Mouse (Mus musculus) telencephalon, adult 2 months (tissue): ENCODE data around the gene Gm20425.

ENCODE experiments used
- DNase-seq: peaks from one replicate; pipeline ENCODE4 v3.0.0-alpha.2; 2011; ENCODE audit warnings: low read depth, low spot score

Gene Gm20425

GRCm38 (mm10) chr9:103230151-103230951 lies at the start of gene Gm20425, which contains the start of gene Trf:
Gene Gm20425, minus strand, starts transcription at chr9:103230307.
Gene Trf, minus strand, starts transcription at chr9:103230444.
- peak; percentile 86 for DNase-seq

DNA sequence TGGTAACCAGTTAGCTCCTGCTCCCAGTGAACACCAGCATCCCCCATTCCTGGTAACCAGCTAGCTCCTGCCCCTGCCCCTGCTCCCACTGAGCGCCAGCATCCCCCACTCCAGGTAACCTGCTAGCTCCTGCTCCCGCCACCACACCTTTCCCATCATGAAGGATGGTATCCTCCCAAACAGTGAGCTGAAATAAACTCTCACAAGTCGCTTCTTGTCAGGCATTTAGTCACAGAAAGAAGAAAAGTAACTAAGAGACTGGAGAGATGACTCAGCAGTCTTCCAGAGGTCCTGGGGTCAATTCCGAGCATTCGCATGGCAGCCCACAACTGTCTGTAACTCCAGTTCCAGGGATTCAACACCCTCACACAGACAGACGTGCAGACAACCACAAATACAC lies 46.8 kb upstream of the Gm20425 start:
- no peak for DNase-seq

- no peak for DNase-seq
Measured at GRCm38 (mm10) chr9:103275676-103276075, 45.6 kb upstream of the Gm20425 start.

DNA sequence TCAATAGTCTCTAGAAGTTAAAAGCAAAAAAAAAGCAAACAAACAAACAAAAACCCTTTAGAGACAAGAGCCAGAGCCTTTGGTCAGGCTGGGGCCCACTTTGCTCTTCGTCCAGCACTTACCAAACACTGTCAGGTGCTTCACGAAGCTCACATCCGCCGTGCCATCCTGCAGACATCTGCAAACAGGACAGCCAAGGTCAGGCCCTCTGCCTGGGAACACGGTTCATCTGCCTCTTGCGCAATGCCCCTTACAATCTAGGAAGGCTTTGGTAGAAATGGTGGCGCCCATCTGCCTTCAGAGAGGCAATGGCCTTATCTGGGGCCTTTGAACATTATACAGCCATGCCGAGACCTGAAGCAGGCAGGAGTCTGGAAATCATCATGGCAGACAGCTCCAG lies 44.7 kb upstream of the Gm20425 start:
- no peak for DNase-seq

- no peak for DNase-seq
Measured at GRCm38 (mm10) chr9:103271104-103271503, 41.0 kb upstream of the Gm20425 start.

- no peak for DNase-seq
Measured at GRCm38 (mm10) chr9:103265778-103266177, 35.7 kb upstream of the Gm20425 start.

GRCm38 (mm10) chr9:103252906-103253305 lies 22.8 kb upstream of the Gm20425 start:
- no peak for DNase-seq

DNA sequence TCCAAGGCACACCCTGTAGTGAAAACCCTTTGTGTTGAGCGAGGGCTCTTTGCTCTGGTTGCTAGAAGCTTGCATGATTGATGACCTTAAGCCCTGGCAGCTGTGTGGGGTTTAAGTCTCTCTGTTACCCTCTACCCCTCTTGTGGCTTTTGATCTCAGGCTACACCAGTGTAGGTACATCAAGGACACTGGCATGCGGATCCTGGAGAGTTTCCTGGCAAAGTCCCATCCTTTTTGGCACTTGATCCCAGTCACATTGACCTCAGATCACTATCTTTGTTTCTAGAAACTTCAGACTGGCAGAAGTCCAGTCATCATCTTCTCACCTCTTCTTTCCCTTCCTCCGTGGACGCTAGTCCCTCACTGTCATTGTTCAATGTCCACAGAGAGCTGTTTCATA lies 18.5 kb upstream of the Gm20425 start:
- DNase-seq: no peak

DNA sequence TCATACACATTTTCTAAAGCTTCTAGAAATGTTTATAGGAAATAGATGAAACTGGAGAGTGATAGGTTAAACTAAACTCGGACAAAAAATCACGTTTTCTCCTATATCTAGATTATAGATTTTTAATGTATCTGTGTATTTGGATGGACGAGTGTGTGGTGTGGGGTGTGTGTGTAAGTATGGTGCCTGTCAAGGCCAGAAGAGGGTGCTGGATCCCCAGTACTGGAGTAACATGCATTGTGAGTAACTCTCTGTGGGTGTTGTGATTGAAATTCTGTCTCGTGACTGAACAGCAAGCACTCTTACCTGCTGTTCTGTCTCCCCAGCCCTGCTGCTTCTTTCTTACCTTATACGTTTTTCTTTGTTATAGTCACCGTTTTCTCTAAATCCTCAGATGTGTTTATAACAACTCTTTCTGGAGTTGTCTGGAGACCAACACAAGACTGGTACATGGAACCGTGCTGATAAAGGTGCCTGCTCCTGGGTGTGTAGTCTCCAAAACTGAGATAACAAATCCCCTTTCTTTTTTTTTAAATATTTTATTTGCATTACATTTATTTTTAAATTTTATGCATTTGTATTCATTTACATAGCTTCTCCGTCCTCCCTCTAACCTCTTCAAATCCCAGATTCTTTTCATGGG lies 16.5 kb upstream of the Gm20425 start:
- DNase-seq: no peak

DNA sequence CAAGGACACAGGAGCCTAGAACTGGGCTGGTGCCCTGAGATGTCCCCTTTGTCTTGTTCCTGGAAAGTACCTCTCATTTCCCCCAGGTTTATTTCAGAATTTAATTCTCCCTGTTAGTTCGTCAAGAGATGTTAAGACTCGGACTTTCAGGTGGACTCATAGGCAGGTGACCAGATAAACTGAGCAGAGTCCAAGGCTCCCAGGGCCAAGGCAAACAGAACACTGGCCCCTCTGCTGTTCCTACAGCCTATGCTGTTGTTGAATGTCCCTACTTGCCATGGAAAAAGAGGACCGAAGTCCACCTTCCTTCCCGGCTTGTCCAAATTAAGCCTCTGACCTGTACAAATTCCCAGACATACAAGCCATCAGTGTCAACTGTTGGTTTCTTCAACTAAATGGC lies 13.5 kb upstream of the Gm20425 start:
- DNase-seq: no peak

GRCm38 (mm10) chr9:103241206-103241605 lies 11.1 kb upstream of the Gm20425 start:
- DNase-seq: no peak

DNA sequence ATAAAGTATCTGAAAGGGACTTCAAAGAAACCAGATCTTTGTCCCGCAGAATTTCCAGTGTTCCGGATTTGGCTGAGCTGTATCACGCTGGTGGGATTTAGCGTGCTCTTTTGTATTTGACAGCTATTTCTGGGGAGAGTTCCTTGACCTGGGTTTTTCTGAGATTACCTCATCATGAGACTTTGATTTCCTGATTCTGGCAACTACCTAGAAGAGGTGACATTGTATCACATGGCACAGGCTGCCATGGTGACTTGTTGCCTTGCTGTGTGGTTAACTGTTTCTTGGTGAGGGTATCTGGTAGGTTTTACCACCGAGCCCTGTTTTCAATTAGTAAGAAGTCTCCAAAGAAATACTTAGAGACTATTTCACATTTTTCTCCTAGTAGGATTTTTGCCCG lies 9.4 kb upstream of the Gm20425 start:
- DNase-seq: no peak

GRCm38 (mm10) chr9:103234565-103235165 lies 4.6 kb upstream of the Gm20425 start:
- DNase-seq: peak; percentile 43

DNA sequence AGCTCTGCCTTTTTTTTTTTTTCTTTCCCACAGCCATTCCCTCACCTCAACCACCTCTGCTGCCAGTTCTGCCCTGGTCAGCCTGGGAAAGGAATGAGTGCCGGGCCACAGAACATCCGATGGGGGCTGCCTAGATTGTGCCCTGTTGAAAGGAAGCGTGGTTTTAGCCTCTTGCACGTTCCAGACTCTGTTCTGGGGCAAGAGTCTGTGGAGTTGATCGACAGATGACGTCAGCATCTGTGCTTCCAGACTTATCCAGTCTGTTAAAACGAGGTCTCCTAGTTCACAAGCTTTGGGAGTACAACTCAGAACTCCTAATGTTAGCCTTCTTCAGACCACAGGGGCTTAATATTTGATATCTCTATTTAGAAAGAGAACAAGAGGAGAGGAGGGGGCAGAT lies 4.0 kb upstream of the Gm20425 start:
- DNase-seq: no peak

- no peak for DNase-seq
Measured at GRCm38 (mm10) chr9:103233006-103233395, 2.9 kb upstream of the Gm20425 start.

DNA sequence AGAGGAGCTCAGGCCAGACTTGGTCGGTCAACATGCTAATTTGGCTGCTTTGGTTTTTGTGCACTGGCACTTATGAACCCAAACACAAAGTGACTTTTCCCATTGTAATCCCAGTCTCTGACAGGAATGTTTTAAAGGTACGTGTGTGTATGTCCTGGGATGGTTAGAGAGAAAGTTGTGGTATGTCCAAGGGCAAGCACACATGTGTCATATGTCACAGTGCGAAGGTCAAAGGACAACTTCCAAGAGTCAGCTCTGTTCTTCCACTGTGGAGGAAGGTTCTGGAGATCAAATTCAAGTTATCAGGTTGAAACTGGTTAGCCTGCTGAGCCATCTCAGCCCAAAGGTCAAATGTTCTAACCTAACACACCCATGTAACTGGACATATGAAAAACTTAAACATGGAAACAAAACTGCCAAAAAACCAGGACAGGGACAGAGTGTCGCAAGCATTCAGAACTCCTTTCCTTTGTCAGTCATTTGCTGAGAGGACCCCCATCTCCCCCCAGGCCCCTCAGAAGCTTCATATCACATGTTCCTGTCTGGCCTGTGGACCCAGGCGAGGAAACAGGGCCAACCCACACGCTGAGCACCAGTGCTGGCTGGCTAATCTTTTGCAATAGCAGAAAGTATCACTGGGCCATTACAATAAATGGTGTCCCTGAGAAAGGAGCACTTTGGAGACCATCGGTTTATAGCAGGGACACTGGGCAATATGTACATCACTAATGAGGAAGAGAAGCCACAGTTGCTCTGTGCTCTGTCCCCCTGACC lies 2.3 kb upstream of the Gm20425 start:
- DNase-seq: no peak

- no peak for DNase-seq
Measured at GRCm38 (mm10) chr9:103229037-103229867, 855 bp downstream of the Gm20425 start.

DNA sequence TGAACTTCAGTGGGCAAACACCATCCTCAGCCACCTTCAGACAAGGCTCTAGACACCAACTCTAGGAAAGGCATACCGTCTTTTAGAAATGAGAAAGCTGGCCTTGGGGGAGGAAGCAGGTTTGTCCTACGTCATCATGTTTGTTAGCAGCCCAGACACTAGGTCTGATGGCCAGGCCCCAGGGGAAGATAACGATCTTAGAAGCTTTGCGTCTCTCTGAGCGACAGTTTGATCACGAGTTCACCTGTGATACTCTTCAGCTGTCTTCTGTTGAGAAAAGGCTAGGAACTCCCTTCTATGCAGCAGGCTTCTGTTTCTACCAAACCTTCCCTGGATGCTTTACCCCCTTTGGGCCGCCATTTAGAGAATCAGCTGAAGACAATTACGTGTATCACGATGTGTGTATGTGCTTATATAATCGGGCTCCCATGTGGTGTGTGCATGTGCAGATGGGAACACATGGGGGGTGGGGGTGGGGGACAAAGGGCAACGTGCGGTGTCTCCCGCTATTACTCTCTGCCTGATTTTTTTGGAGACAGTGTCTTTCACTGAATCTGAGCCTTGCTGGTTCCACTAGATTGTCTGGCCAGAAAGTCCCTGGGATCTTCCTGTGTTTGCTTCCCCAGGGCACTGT lies 1.6 kb downstream of the Gm20425 start:
- no peak for DNase-seq

DNA sequence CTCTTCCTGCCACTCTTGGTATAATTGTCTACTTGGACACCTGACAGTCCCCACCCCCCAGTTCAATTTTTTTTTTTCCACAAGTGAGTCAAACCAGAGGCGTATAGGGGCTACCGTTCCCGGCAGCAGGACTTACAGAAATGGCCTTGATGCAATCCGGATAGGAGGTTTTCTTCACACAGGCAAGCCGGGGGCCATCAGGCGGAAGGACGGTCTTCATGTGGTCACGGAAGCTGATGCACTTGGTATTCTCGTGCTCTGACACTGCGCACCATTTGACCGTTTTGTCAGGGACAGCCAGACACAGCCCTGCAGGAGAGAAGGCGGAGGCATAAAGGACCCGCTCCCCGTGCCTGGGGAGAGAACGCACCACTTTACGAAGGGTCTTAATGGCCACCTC lies 2.3 kb downstream of the Gm20425 start:
- DNase-seq: no peak

GRCm38 (mm10) chr9:103226806-103227205 lies 3.3 kb downstream of the Gm20425 start:
- DNase-seq: no peak

GRCm38 (mm10) chr9:103225464-103225863 lies 4.6 kb downstream of the Gm20425 start:
- no peak for DNase-seq
